21 mouse cellular contexts compared by ENCODE assay signal in the genomic region with DNA sequence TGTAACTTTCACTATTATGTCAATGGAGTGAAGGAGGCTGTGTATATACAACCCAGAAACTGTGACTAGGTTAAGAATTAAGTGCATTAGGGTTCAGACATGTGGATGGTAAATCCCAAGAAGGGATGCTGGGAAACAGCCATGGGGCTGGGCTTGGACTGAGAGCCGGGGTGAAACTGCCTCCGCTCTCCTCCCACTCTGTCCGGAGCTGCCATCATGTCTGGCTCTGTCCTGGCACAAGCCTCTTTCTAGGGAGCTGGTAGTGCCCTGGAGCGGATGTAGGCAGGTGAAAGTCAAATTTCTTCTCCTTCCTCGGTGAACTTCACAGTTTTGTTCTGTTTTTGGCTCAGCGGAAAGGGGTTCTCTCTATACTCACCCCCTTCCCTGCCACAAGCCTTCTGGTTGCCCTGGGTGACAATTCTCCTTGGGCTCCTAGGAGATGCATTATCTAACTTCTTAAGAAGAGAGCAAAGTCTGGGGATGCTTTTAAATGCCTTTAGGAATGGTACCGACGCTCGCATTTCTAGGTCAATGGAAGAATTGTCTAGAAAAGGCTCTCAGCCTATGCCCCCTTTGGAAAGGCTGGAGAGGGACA. TPM values are rescaled to one million over a fixed set of nuclear protein-coding genes. Genes with fewer than 3 reads are reported as not detected.
DNase-seq lines count a peak whose midpoint lies in the region; ATAC-seq lines count a peak whose summit lies in the region.
"Had no signal": no experiment of that assay in that cellular context is flagged by ENCODE, and none has a peak within 500 bp of the region (broad histone marks: within the 10 kb centered on the region; RNA-seq: fewer than 3 reads in every experiment).

No protein-coding gene starts in this region.

- H3K27ac ChIP-seq in hindbrain, embryonic 11.5 days (ENCODE audit: low read depth, low read length), result peak overlapping the region; percentile 44; the same call in 1 of the 2 replicates
- H3K27ac ChIP-seq in midbrain, embryonic 11.5 days (ENCODE audit: low read depth, low read length), result peak overlapping the region; percentile 77
- peak overlapping the region; percentile 68 for H3K27ac ChIP-seq in neural tube, embryonic 13.5 days (replicated peaks)
- H3K27ac ChIP-seq: embryonic facial prominence, embryonic 12.5 days; layer of hippocampus, adult 2 months; limb, embryonic 12.5 days; liver, embryonic 13.5 days; stomach, embryonic 15.5 days had no signal

- no peak overlapping the region for H3K4me2 ChIP-seq in hindbrain, embryonic 11.5 days (replicated peaks; ENCODE audit: low read depth, low read length)
- no peak overlapping the region for H3K4me2 ChIP-seq in midbrain, embryonic 11.5 days
- H3K4me2 ChIP-seq in neural tube, embryonic 13.5 days, result no peak overlapping the region
- H3K4me2 ChIP-seq: embryonic facial prominence, embryonic 12.5 days; heart, embryonic 12.5 days; limb, embryonic 12.5 days; liver, embryonic 13.5 days; stomach, embryonic 15.5 days had no signal

- H3K36me3 ChIP-seq in hindbrain, embryonic 11.5 days (ENCODE audit: control insufficient read depth, insufficient read depth, low read length), result no peaks in the 10 kb centered on the region
- no peaks in the 10 kb centered on the region for H3K36me3 ChIP-seq in midbrain, embryonic 11.5 days (ENCODE audit: control insufficient read depth, insufficient read depth, low read length)
- no peaks in the 10 kb centered on the region for H3K36me3 ChIP-seq in neural tube, embryonic 13.5 days
- H3K36me3 ChIP-seq: embryonic facial prominence, embryonic 12.5 days; heart, embryonic 12.5 days; limb, embryonic 12.5 days; liver, embryonic 13.5 days; stomach, embryonic 15.5 days had no signal

- no peak for ATAC-seq in hindbrain, embryonic 11.5 days (ENCODE audit: low FRiP score)
- peak; percentile 45; the same call in 1 of the 2 replicates for ATAC-seq in midbrain, embryonic 11.5 days (ENCODE audit: low FRiP score)
- ATAC-seq in neural tube, embryonic 13.5 days (ENCODE audit: low read depth), result peak; percentile 37; the same call in 1 of the 2 replicates
- ATAC-seq: intestine, embryonic 16.5 days had no signal

- no peak overlapping the region for H3K9ac ChIP-seq in hindbrain, embryonic 11.5 days (ENCODE audit: low read depth, low read length)
- H3K9ac ChIP-seq in midbrain, embryonic 11.5 days (ENCODE audit: low read length), result no peak overlapping the region
- no peak overlapping the region for H3K9ac ChIP-seq in neural tube, embryonic 13.5 days
- H3K9ac ChIP-seq: embryonic facial prominence, embryonic 12.5 days; heart, embryonic 12.5 days; limb, embryonic 12.5 days; liver, embryonic 13.5 days; stomach, embryonic 15.5 days had no signal

- no peaks in the 10 kb centered on the region for H3K9me3 ChIP-seq in hindbrain, embryonic 11.5 days (ENCODE audit: control insufficient read depth, low read length)
- no peaks in the 10 kb centered on the region for H3K9me3 ChIP-seq in midbrain, embryonic 11.5 days (ENCODE audit: control insufficient read depth, low read length)
- H3K9me3 ChIP-seq in neural tube, embryonic 13.5 days, result no peaks in the 10 kb centered on the region
- H3K9me3 ChIP-seq: embryonic facial prominence, embryonic 12.5 days; heart, embryonic 12.5 days; limb, embryonic 12.5 days; liver, embryonic 13.5 days; stomach, embryonic 15.5 days had no signal

- 44% methylated on average over 9 of the region's 9 CpGs for WGBS in hindbrain, embryonic 11.5 days
- WGBS in midbrain, embryonic 11.5 days, result 27% methylated on average over 9 of the region's 9 CpGs
- 32% methylated on average over 9 of the region's 9 CpGs for WGBS in neural tube, embryonic 13.5 days

- H3K4me1 ChIP-seq in hindbrain, embryonic 11.5 days (replicated peaks; ENCODE audit: control insufficient read depth, insufficient read depth, low read length), result no peaks in the 10 kb centered on the region
- peaks cover 20% of the 10 kb centered on the region; the same call in 1 of the 2 replicates for H3K4me1 ChIP-seq in midbrain, embryonic 11.5 days (ENCODE audit: control insufficient read depth, insufficient read depth, low read length)
- H3K4me1 ChIP-seq in neural tube, embryonic 13.5 days (replicated peaks), result 0 out of 2 replicates have a peak, but pooled peaks cover 5% of the 10 kb centered on the region
- H3K4me1 ChIP-seq: embryonic facial prominence, embryonic 12.5 days; limb, embryonic 12.5 days had no signal

- no peaks in the 10 kb centered on the region for H3K27me3 ChIP-seq in hindbrain, embryonic 11.5 days (ENCODE audit: control insufficient read depth, insufficient read depth, low read length)
- no peaks in the 10 kb centered on the region for H3K27me3 ChIP-seq in midbrain, embryonic 11.5 days (ENCODE audit: control insufficient read depth, insufficient read depth, low read length)
- no peaks in the 10 kb centered on the region for H3K27me3 ChIP-seq in neural tube, embryonic 13.5 days
- H3K27me3 ChIP-seq: CH12.LX; embryonic facial prominence, embryonic 12.5 days; heart, embryonic 12.5 days; limb, embryonic 12.5 days; liver, embryonic 13.5 days; stomach, embryonic 15.5 days had no signal

- H3K4me3 ChIP-seq in hindbrain, embryonic 11.5 days (ENCODE audit: low read depth, low read length), result no peak overlapping the region
- H3K4me3 ChIP-seq in midbrain, embryonic 11.5 days (ENCODE audit: low read depth, low read length), result no peak overlapping the region
- H3K4me3 ChIP-seq in neural tube, embryonic 13.5 days, result no peak overlapping the region
- H3K4me3 ChIP-seq: embryonic facial prominence, embryonic 12.5 days; heart, embryonic 12.5 days; layer of hippocampus, adult 2 months; limb, embryonic 12.5 days; liver, embryonic 13.5 days; stomach, embryonic 15.5 days had no signal

- DNase-seq in embryo, embryonic 10.5 days (ENCODE audit: low spot score), result peak; percentile 20
- DNase-seq in embryo, embryonic 9.5 days (ENCODE audit: extremely low spot score), result no peak
- DNase-seq in hindbrain, embryonic 11.5 days (ENCODE audit: low spot score), result peak; percentile 31
- DNase-seq in midbrain, embryonic 11.5 days (ENCODE audit: low spot score, missing footprints), result peak; percentile 89
- no peak for DNase-seq in right cerebral cortex, postnatal 14 days
- DNase-seq in lung, postnatal 36 days, result no peak
- no peak for DNase-seq in c-Kit-positive CD71-positive TER-119-positive erythroid progenitor cells, embryonic 14.5 days (ENCODE audit: low spot score)
- DNase-seq: adrenal gland, adult 2 months; cerebellum, adult 11-12 months; cerebellum, postnatal 25 days; heart, postnatal 36 days; liver, embryonic 13.5 days; thymus, postnatal 25 days had no signal

RNA-seq across cellular contexts. Expression of a gene that starts 10.0 kb away (rescaled TPM):
- polyA plus RNA-seq in hindbrain, embryonic 11.5 days (2014; fragmentation: Nextera tagmentation; extraction: Ambion mirVana), result 15.5 and 16.2 TPM in 2 replicates
- 20.5 and 23.6 TPM in 2 replicates for polyA plus RNA-seq in midbrain, embryonic 11.5 days (2014; fragmentation: Nextera tagmentation; extraction: Ambion mirVana)
- polyA plus RNA-seq in neural tube, embryonic 13.5 days (2015; fragmentation: Nextera tagmentation; extraction: Ambion mirVana), result 14.9 and 16.9 TPM in 2 replicates

RNA-seq across cellular contexts. Expression of a gene that starts 52.4 kb away (rescaled TPM):
- polyA plus RNA-seq in hindbrain, embryonic 11.5 days (2014; fragmentation: Nextera tagmentation; extraction: Ambion mirVana), result 34.7 and 61.3 TPM in 2 replicates
- polyA plus RNA-seq in midbrain, embryonic 11.5 days (2014; fragmentation: Nextera tagmentation; extraction: Ambion mirVana), result 27.0 and 35.6 TPM in 2 replicates
- 33.8 and 38.7 TPM in 2 replicates for polyA plus RNA-seq in neural tube, embryonic 13.5 days (2015; fragmentation: Nextera tagmentation; extraction: Ambion mirVana)

Comparison
In these comparisons a context has a peak if more than half of its experiments do, and no peak if none do; other contexts are left out.
1. DNase-seq: peak in embryo, embryonic 10.5 days (single experiment), hindbrain, embryonic 11.5 days (single experiment) and midbrain, embryonic 11.5 days (single experiment); none in embryo, embryonic 9.5 days (single experiment), right cerebral cortex, postnatal 14 days (single experiment), lung, postnatal 36 days (single experiment) and c-Kit-positive CD71-positive TER-119-positive erythroid progenitor cells, embryonic 14.5 days (single experiment).
2. Peak in every context shown above with its lines, with median percentiles within 50 percentile points of each other: H3K27ac ChIP-seq.